Mouse (Mus musculus): ENCODE data around the gene Grin2d.

Grin2d gene

GRCm38 (mm10) chr7:45784524-45785372, 93.4 kb downstream of the Grin2d start, which contains the start of gene Sult2b1:
TSS of gene Sult2b1 (minus strand) at chr7:45784669.
- DNase-seq (ENCODE audit: low read depth, low spot score): no peak

- DNase-seq (ENCODE audit: low read depth, low spot score): no peak
Measured at GRCm38 (mm10) chr7:45783511-45784091, 94.6 kb downstream of the Grin2d start, which contains the start of gene Lmtk3. TSS of gene Lmtk3 (plus strand) at chr7:45783738.

GRCm38 (mm10) chr7:45782271-45782670, 95.9 kb downstream of the Grin2d start:
- no peak for DNase-seq (ENCODE audit: low read depth, low spot score)

Data from retina, adult 2 months (tissue).